Mouse (Mus musculus) megakaryocyte, embryonic 14.5 days (primary cell): ENCODE results near the gene Gm10322.

Experiments used
- FLI1 ChIP-seq: IDR thresholded peaks from 2 replicates; pipeline ENCODE4 v1.6.1; 2012; ENCODE audit warnings: low read length, inconsistent platforms, mixed read lengths
- GATA1 ChIP-seq: IDR thresholded peaks from 3 replicates; pipeline ENCODE4 v1.6.1; 2012; ENCODE audit warnings: mixed read lengths, low read length, inconsistent platforms, borderline replicate concordance

- TF ChIP-seq GATA1 (no peak), FLI1 (no peak)
Measured at GRCm38 (mm10) chr10:59586821-59587220, 29.0 kb upstream of the Gm10322 start.
